Mouse (Mus musculus) forebrain, embryonic 12.5 days (tissue): ENCODE data around the gene Tmprss13. TPM values are rescaled to one million over a fixed set of nuclear protein-coding genes. Genes with fewer than 3 reads are reported as not detected.

ENCODE experiments used
- ATAC-seq: fragments of 200-750 bp; cut with Nextera tagmentation; 2 replicates; pipeline ENCODE4 v1.8.0; 2017; ENCODE audit warnings: moderate TSS enrichment; ENCODE audit not compliant: low FRiP score
- H3K27ac ChIP-seq: fragments of 300-500 bp; sonication (generic); 2 replicates; pipeline ENCODE4 v1.5.1; 2016; ENCODE audit warnings: mild to moderate bottlenecking
- H3K27me3 ChIP-seq: fragments of 300-500 bp; sonication (generic); 2 replicates; pipeline ENCODE4 v1.6.1; 2016; ENCODE audit warnings: mild to moderate bottlenecking
- H3K36me3 ChIP-seq: fragments of 300-500 bp; sonication (generic); replicated peaks from 2 replicates; pipeline ENCODE4 v1.6.1; 2016; ENCODE audit warnings: mild to moderate bottlenecking
- H3K4me1 ChIP-seq: fragments of 300-500 bp; sonication (generic); 2 replicates; pipeline ENCODE4 v1.6.1; 2016
- H3K4me2 ChIP-seq: fragments of 300-500 bp; sonication (generic); 2 replicates; pipeline ENCODE4 v1.6.1; 2016; ENCODE audit warnings: mild to moderate bottlenecking, moderate library complexity
- H3K4me3 ChIP-seq: fragments of 300-500 bp; sonication (generic); replicated peaks from 2 replicates; pipeline ENCODE4 v1.5.1; 2016; ENCODE audit warnings: mild to moderate bottlenecking
- H3K9ac ChIP-seq: fragments of 300-500 bp; sonication (generic); 2 replicates; pipeline ENCODE4 v1.6.1; 2016; ENCODE audit warnings: mild to moderate bottlenecking
- H3K9me3 ChIP-seq: fragments of 300-500 bp; sonication (generic); 2 replicates; pipeline ENCODE4 v1.6.1; 2016
- WGBS: fragments of 180-500 bp; shearing (Covaris S2); methylation state at CpG from one replicate; pipeline ENCODE4 v1.1.7; 2016; 5-methylcytosine and 5-hydroxymethylcytosine counted together
- polyA plus RNA-seq: library from polyadenylated mRNA; unstranded; fragments of >200 nt; fragmentation: Nextera tagmentation; extraction: Ambion mirVana; gene quantifications from 2 replicates; pipeline ENCODE4 v1.2.1, GENCODE M21; 2016

Gene Tmprss13
- polyA plus RNA-seq, 1 experiment from 2014 or later, result 0.08 TPM

DNA sequence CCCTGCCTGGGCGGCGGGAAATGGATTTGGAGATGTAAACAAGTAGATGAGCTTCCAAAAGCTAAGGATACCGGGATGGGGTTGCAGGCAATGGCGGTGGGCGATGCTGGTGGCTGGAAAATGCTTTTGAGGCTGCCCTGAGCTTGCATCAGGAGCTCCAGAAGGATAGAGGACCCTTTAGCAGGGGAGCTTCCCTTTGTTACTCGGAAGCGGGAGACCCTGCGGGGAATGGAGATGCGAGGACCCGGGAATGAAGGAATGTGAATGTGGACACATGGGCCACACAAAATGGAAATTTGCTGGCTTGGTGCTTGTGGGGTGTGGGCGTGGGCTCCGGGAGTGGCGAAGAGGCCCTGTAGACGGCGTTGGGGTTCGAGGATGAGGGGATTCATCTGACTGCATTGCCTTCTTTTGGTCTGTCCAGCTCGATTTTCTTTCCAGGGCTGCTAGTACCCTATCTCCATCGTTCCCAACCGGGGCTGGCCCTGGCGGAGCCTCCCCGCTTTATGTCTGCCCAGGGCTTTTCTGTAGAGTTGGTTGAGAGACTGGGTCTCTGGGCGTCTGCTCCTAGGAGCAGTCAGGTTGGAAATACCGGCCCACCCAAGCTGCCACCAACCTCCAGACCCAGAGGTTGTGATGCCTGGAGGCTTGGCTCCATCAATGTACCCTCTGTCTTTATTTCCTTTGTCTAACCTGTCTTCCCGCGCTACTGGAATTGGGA is 51.9 kb downstream of the Tmprss13 start:
- H3K4me1 ChIP-seq, result peaks cover 23% of the 10 kb centered on the region
- ATAC-seq, result peak; percentile 47; the same call in 1 of the 2 replicates
- peak overlapping the region; percentile 83 for H3K27ac ChIP-seq
- H3K4me2 ChIP-seq, result peak overlapping the region; percentile 74
- H3K27me3 ChIP-seq, result 0 out of 2 replicates have a peak, but pooled peaks cover 5% of the 10 kb centered on the region
- H3K9me3 ChIP-seq, result no peaks in the 10 kb centered on the region
- H3K9ac ChIP-seq, result peak overlapping the region; percentile 86
- peaks cover 16% of the 10 kb centered on the region for H3K36me3 ChIP-seq
- 1% methylated on average over 25 of the region's 25 CpGs for WGBS
- H3K4me3 ChIP-seq, result peak overlapping the region; percentile 69

DNA sequence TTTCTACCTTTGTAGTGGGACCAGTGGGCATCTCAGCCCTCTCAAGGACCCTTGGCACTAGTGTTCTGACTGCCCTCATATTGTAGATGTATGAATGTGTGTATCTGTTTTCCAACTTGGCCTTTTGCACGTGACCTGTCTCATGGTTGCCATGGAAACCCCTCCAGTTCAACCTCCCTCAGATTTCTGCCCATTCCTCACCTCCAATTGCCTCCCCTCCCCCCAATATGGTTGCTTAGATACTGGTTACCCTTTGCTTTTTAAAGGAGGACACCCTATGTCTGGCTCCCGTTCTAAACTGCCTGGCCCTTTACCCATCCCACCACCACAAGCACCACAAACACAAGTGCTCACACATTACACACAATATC is 52.4 kb downstream of the Tmprss13 start:
- Histone ChIP-seq H3K4me1 (peaks cover 23% of the 10 kb centered on the region), H3K36me3 (peaks cover 21% of the 10 kb centered on the region), H3K27ac (peak overlapping the region; percentile 83), H3K4me2 (peak overlapping the region; percentile 74), H3K9me3 (no peaks in the 10 kb centered on the region), H3K27me3 (0 out of 2 replicates have a peak, but pooled peaks cover 3% of the 10 kb centered on the region), H3K9ac (peak overlapping the region; percentile 86), H3K4me3 (peak overlapping the region; percentile 69)
- 4% methylated on average over 2 of the region's 2 CpGs for WGBS
- ATAC-seq, result peak; percentile 65

DNA sequence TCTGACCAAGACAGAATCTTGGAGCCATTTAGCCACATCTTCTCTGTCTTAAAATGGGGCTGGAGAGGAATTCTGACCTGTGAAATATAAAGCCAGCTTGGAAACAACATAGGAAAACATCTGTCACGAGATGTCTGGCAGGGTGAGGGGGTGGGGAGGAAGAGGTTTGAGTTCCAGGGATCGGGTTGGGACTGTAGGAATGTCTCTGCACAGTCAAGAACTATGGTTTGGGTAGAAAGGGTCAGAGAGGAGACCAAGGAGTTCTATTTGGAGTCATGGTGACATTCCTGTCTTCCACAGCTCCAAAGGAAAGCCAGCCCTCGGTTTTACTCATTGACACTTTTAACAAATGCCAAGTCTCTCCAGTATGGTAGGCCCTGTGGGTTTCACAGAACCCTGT is 55.0 kb downstream of the Tmprss13 start:
- ATAC-seq, result no peak
- no peaks in the 10 kb centered on the region for H3K9me3 ChIP-seq
- 82% methylated on average over 3 of the region's 3 CpGs for WGBS
- H3K4me1 ChIP-seq, result peaks cover 25% of the 10 kb centered on the region
- no peak overlapping the region for H3K4me3 ChIP-seq
- no peak overlapping the region for H3K4me2 ChIP-seq
- 0 out of 2 replicates have a peak, but pooled peaks cover 3% of the 10 kb centered on the region for H3K27me3 ChIP-seq
- no peak overlapping the region for H3K27ac ChIP-seq
- H3K36me3 ChIP-seq, result peaks cover 31% of the 10 kb centered on the region
- no peak overlapping the region for H3K9ac ChIP-seq

DNA sequence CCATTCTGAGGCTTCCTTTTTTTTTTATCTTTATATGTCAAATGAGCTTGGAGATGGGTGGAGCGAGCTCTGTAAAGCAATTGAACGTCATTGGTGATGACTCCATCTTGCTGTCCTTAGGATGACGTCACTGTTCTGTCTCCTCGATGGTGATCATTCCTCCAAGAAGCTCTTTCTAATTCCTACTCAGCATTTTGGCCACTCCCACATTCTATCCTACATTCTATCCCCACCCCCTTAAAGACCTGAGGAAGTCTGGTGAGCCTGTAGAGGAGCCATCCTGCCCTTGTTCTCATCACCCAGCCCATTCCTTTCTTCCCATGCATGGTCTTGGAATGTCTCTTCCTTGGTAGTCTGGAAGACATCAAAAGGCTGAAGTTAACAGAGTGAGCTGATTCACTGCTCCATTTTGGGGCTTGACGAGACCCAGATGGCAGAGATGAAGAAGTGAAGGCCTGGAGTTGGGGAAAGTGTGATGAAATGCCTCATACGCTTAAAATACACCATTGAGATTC is 56.1 kb downstream of the Tmprss13 start:
- H3K9me3 ChIP-seq, result no peaks in the 10 kb centered on the region
- H3K4me2 ChIP-seq, result no peak overlapping the region
- WGBS, result 92% methylated on average over 6 of the region's 6 CpGs
- H3K9ac ChIP-seq, result no peak overlapping the region
- no peak overlapping the region for H3K27ac ChIP-seq
- no peaks in the 10 kb centered on the region for H3K27me3 ChIP-seq
- H3K4me1 ChIP-seq, result peaks cover 26% of the 10 kb centered on the region
- ATAC-seq, result no peak
- no peak overlapping the region for H3K4me3 ChIP-seq
- peaks cover 31% of the 10 kb centered on the region for H3K36me3 ChIP-seq

DNA sequence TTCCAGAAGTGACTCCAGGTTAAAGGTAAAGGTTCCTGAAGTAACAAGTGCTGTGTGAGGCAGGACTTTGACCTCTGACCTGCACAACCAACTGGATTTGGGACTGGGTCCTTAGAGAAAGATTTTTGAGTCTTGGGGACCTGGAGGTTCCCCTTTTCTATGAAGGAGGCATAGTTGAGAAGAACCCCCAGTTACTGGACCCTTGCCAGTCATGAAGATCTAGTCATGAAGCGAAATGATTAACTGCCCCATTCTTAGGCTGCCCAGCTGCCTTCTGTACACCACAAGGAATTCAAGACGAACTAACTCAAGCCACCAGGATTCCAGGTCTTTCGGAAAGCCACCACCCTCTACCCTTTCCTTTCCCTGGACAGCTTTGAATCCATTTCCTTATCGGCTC is 57.5 kb downstream of the Tmprss13 start:
- no peaks in the 10 kb centered on the region for H3K9me3 ChIP-seq
- no peak overlapping the region for H3K9ac ChIP-seq
- no peak overlapping the region for H3K4me2 ChIP-seq
- peaks cover 34% of the 10 kb centered on the region for H3K4me1 ChIP-seq
- H3K4me3 ChIP-seq, result no peak overlapping the region
- ATAC-seq, result no peak
- 90% methylated on average over 4 of the region's 4 CpGs for WGBS
- no peak overlapping the region for H3K27ac ChIP-seq
- no peaks in the 10 kb centered on the region for H3K27me3 ChIP-seq
- peaks cover 31% of the 10 kb centered on the region for H3K36me3 ChIP-seq

DNA sequence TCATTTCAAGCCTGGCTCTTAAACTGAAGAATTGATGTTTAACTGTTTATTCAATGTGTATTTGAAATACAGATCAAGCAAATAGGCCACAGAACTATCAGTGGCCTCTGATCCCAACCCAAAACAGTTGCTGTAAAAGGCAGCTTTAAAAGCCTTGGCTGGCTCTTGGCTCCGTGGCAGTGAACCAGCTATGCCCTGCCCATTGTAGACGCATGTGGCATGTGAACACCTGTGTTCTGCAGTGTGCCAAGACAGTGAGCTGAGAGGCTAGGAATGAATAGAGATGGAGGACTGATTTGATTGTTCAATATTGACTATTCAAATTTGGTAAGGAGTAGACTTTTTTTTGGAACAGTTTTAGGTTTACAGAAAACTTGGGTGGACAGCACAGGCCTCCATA is 58.0 kb downstream of the Tmprss13 start:
- Histone ChIP-seq H3K27ac (no peak overlapping the region), H3K9me3 (no peaks in the 10 kb centered on the region), H3K36me3 (peaks cover 31% of the 10 kb centered on the region), H3K27me3 (no peaks in the 10 kb centered on the region), H3K9ac (no peak overlapping the region), H3K4me1 (peaks cover 29% of the 10 kb centered on the region), H3K4me3 (no peak overlapping the region), H3K4me2 (no peak overlapping the region)
- 79% methylated on average over 2 of the region's 2 CpGs for WGBS
- no peak for ATAC-seq

DNA sequence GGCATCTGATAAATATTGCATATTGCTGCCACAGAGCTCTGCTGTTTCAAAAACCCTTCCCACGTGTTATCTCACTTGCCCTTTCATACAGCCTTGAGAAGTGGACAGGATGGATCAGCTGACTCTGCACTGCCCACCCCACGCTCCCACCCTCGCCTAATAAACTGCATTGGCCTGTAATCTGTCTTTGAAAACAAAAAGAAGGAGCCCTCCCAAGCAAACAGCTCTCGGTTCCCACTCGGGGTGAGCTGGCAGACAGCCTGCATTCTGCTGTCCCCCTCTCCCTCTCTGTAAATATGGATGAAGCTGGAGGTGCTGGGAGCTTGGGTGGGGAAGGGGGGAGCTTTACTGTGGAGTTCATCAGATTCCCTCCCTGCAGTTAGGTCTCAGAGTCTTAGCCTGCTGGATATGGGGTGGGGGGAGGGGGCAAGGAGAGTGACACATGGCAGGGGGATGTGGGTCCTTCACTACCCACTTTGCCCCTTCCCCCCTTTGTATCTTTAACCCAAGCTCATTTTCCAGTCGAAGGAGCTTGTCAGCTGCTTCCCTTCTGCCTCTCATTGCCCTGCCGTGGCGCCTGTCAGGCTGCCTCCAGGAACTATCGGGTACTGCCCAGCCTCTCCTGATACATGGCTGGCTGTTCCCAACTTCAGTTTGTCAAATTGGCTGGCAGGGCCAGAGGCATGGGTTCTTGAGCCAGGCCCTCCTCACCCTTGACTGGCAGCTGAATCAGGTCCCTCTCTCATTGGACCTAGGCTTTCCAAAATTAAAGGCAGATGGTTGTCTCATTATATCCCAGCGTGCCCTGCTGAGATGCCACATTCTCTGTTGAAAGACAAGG is 61.7 kb downstream of the Tmprss13 start:
- H3K4me1 ChIP-seq, result peaks cover 22% of the 10 kb centered on the region
- peak overlapping the region; percentile 68 for H3K27ac ChIP-seq
- no peak overlapping the region for H3K4me3 ChIP-seq
- peaks cover 22% of the 10 kb centered on the region for H3K36me3 ChIP-seq
- H3K4me2 ChIP-seq, result no peak overlapping the region
- H3K9me3 ChIP-seq, result no peaks in the 10 kb centered on the region
- WGBS, result 50% methylated on average over 10 of the region's 10 CpGs
- no peaks in the 10 kb centered on the region for H3K27me3 ChIP-seq
- no peak overlapping the region for H3K9ac ChIP-seq
- ATAC-seq, result peak; percentile 57

DNA sequence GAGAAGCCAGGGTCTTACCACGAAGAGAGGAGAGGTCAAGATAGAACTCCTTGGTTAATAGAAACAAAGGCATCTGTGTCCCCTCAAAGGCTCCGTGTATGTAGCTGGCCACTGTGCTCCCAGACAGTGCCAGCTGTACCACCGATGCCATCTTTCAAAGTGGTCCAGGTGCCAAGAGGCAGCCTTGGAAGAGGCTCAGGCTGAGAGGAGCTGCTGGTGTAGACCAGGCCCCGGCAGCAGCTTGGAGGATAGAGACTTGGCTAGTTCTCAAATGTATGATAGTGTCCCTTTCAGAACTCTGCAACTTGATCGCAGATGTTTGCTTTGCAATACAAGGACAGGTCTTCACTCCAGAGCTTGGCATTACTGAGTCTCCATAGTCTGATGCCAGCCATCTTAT is 63.4 kb downstream of the Tmprss13 start:
- Histone ChIP-seq H3K4me1 (peaks cover 19% of the 10 kb centered on the region), H3K36me3 (0 out of 2 replicates have a peak, but pooled peaks cover 11% of the 10 kb centered on the region), H3K27me3 (no peaks in the 10 kb centered on the region), H3K4me2 (no peak overlapping the region), H3K9ac (no peak overlapping the region), H3K27ac (no peak overlapping the region), H3K4me3 (no peak overlapping the region), H3K9me3 (no peaks in the 10 kb centered on the region)
- no peak for ATAC-seq
- WGBS, result 79% methylated on average over 5 of the region's 5 CpGs

DNA sequence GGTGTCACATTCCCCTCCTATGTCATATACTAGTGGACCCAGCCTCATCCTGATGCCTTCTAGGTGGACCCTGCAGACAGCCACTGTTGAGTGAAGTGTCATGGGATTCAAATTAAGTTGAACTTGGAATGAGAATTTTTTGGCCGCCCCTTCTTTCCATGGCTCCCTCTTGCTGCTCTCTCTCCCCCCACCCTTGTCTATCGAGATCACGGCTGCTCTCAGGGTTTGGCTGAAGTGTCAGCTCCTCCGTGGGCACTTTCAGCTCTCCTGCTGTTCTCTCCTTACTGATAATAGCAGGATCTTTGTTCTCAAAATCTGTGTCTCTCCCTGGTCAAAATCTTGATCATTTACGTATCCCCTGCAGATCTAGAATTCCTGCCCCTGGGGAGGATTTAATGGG is 63.9 kb downstream of the Tmprss13 start:
- H3K27ac ChIP-seq, result no peak overlapping the region

DNA sequence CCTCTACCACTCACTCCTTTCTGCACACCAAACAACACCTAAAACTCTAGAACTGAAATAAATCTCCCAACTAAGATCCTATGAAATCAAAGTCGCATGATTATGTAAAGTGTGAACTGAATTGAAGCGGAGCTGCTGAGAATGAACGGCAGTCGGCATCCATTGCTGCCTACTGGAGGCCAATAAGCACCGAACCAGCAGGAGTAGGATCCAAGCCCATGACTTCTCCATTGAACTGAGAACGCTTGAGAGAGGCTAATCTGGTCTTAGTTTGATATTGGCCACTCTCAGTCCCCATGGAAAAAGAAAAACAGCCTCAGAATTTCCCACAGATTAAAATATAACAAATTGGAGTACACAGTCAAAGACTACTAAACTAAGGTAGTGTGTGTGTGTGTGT is 65.0 kb downstream of the Tmprss13 start:
- no peak overlapping the region for H3K4me3 ChIP-seq

More for the DNA sequence above, 63.9 kb downstream of the Tmprss13 start:
- WGBS, result 72% methylated on average over 5 of the region's 5 CpGs
- Histone ChIP-seq H3K27me3 (no peaks in the 10 kb centered on the region), H3K4me1 (peaks cover 19% of the 10 kb centered on the region), H3K9ac (no peak overlapping the region), H3K4me3 (no peak overlapping the region), H3K4me2 (no peak overlapping the region), H3K36me3 (0 out of 2 replicates have a peak, but pooled peaks cover 7% of the 10 kb centered on the region), H3K9me3 (no peaks in the 10 kb centered on the region)
- no peak for ATAC-seq

DNA sequence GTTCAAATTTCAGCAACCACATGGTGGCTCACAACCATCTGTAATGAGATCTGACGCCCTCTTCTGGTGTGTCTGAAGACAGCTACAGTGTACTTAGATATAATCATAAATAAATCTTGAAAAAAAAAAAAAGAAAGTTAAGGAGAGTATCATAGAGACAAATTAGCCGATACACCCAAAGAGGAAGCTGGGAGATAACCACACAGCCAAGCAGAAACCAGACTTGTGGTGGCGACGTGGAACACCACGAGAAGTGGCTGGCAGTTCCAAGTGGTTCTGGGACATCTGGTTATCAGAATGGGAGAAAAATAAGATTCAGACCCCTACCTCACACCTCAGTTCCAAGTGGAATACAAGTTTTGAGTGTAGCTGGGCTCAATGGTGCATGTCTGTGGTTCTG is 67.8 kb downstream of the Tmprss13 start:
- Histone ChIP-seq H3K27me3 (no peaks in the 10 kb centered on the region), H3K4me2 (no peak overlapping the region), H3K9me3 (no peaks in the 10 kb centered on the region), H3K9ac (no peak overlapping the region), H3K4me3 (no peak overlapping the region), H3K36me3 (peaks cover 11% of the 10 kb centered on the region), H3K4me1 (no peaks in the 10 kb centered on the region), H3K27ac (no peak overlapping the region)
- no peak for ATAC-seq
- 89% methylated on average over 5 of the region's 5 CpGs for WGBS

More for the DNA sequence above, 65.0 kb downstream of the Tmprss13 start:
- H3K27ac ChIP-seq, result no peak overlapping the region
- H3K9me3 ChIP-seq, result no peaks in the 10 kb centered on the region
- H3K27me3 ChIP-seq, result no peaks in the 10 kb centered on the region
- WGBS, result 92% methylated on average over 6 of the region's 6 CpGs
- H3K4me1 ChIP-seq, result peaks cover 19% of the 10 kb centered on the region
- no peak for ATAC-seq
- no peak overlapping the region for H3K9ac ChIP-seq
- H3K4me2 ChIP-seq, result no peak overlapping the region
- H3K36me3 ChIP-seq, result 0 out of 2 replicates have a peak, but pooled peaks cover 6% of the 10 kb centered on the region

DNA sequence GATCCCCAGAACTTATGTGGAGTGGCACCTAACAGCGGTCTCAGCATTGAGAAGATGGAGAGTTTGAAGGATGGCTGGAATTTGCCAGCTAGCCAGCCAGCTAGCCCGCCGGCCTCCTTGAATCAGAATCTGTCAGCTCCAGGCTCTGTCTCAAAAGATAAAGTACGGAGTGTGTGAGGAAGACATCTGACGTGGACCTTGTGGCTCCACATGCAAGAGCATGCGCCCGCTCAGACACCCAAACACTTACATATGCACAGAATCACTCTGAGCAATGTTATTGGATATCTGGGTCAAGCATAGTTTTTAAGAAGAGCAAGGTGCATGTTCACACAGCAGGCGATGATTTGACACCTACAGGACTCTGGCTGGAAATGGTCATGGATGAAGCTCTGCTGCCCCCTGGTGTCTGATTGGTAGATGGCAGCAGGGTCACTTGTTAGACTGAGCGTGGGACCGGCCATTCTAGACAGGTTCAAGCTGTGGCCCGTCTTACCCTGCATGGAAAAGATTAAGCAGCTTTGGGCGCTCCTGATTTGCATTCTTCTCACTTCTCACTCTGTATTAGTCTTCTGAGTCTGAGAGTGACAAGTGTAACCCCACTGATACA is 69.6 kb downstream of the Tmprss13 start:
- H3K4me3 ChIP-seq, result no peak overlapping the region
- 46% methylated on average over 12 of the region's 12 CpGs for WGBS
- no peaks in the 10 kb centered on the region for H3K4me1 ChIP-seq
- H3K4me2 ChIP-seq, result no peak overlapping the region
- peaks cover 29% of the 10 kb centered on the region for H3K36me3 ChIP-seq
- no peaks in the 10 kb centered on the region for H3K9me3 ChIP-seq
- H3K27me3 ChIP-seq, result no peaks in the 10 kb centered on the region
- peak; percentile 61 for ATAC-seq
- H3K27ac ChIP-seq, result no peak overlapping the region
- no peak overlapping the region for H3K9ac ChIP-seq
